Mouse (Mus musculus): ENCODE data around the gene Ptdss2.

DNA sequence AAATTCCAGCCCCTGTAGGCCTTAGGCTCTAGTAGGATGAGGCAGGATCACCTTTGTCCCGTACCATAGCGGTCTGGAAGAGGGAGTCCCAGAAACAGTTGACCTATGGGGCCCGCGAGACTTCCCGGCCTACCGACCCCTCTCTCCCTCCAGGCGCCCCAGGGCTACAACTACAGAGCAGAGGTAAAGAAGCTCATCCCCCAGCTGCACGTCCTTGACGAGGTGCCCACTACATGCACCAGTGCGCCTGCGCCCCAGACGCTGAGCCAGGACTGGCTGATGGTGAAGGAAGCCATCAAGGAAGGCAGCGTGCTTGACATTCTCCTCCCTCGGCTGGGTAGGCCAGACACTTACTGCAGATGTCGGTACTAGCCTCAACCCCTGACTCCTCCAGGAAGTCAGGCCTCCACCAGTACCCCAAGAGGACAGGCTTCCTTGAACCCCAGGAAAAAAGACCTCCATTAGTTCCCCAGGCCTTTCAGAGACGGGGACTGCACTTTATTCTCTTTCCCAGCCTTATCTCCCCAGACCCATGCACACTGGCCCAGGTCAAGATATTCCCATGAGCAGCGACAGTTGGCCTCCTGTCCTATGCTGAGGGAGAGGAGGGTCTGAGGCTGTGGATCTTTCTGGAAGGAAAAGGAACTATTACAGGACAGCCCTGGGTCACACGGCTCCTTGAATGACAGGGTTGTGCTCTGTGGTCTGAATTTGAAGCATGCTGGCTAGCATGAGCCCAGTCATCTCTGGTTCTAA, 84.2 kb downstream of the Ptdss2 start:
- TF ChIP-seq POLR2A (IDR thresholded peaks at IDR 0.05; ENCODE audit: borderline replicate concordance, extremely low read depth, low read depth, low read length) (no peak), CTCF (IDR thresholded peaks at IDR 0.05; ENCODE audit: insufficient read depth, low read length) (no peak)

Measured in lung, adult 2 months (tissue).